Mouse (Mus musculus) erythroblast, embryonic 14.5 days (primary cell): ENCODE data around the gene Csmd2.

Experiments used
- GATA1 ChIP-seq: IDR thresholded peaks from 2 replicates; pipeline ENCODE4 v1.6.1; 2012; ENCODE audit warnings: low read length, inconsistent platforms, mixed read lengths
- TAL1 ChIP-seq: IDR thresholded peaks from 3 replicates; pipeline ENCODE4 v1.6.1; 2012; ENCODE audit warnings: low read length, inconsistent platforms, mixed read lengths

GRCm38 (mm10) chr4:128178974-128179373 is 191.3 kb downstream of the Csmd2 start:
- TF ChIP-seq GATA1 (no peak), TAL1 (no peak)
